Mouse (Mus musculus): ENCODE data around the gene Shroom3. TPM values are rescaled to one million over a fixed set of nuclear protein-coding genes. Genes with fewer than 3 reads are reported as not detected.

Gene Shroom3
- polyA plus RNA-seq, 1 experiment from 2014 or later, result 5.6 TPM

DNA sequence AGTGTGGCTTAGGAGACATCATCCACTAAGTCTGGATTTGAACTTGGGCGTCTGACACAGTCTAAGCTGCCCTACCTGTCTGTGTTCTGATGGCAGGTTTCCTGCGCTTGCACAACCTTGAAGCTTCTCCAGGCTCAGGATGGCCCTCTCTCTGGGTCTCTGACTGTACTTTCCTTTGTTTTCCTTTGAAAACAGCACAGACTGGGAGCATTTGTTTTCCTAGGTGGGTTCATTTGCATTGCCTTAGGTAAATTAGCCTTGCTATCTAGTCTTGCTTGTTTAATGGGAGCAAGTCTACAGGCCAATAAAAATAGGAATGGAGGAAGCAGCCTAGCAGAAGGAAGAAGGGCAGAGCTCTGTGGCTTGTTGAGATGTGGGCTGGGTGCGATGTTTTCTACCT, 114.7 kb downstream of the Shroom3 start:
- H3K36me3 ChIP-seq (ENCODE audit: insufficient read depth), result no peaks in the 10 kb centered on the region
- no peak for ATAC-seq (ENCODE audit: insufficient read depth)
- H3K9ac ChIP-seq, result no peak overlapping the region

DNA sequence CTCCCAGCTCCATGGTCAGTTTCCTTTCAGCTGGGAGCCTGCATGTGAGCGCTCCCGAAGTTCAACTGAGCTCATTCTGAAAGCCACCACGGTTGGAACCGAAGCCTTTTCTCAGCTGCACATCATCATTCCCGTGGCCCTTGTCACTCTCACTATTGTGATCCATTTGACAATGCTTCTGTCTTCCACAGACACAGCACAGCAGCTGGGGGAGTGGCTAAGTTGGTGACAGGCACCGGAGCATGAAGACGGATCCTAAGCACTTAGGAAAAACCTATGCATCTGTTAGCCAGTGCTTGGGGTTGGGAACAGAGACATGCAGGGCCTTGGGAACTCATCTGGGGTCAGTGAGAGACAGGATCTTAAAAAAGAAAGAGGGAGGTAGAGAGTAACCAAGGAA, 121.1 kb downstream of the Shroom3 start:
- no peak for TF ChIP-seq CTCF (IDR thresholded peaks at IDR 0.05; ENCODE audit: low read depth)
- H3K9ac ChIP-seq, result no peak overlapping the region
- H3K4me3 ChIP-seq (ENCODE audit: low read depth, low read length), result no peak overlapping the region
- H3K4me2 ChIP-seq, result no peak overlapping the region
- H3K36me3 ChIP-seq (ENCODE audit: insufficient read depth), result no peaks in the 10 kb centered on the region
- H3K27me3 ChIP-seq (ENCODE audit: insufficient read depth, low read length), result no peaks in the 10 kb centered on the region
- H3K4me1 ChIP-seq (ENCODE audit: insufficient read depth), result 0 out of 2 replicates have a peak, but pooled peaks cover 3% of the 10 kb centered on the region
- H3K9me3 ChIP-seq (ENCODE audit: low read depth, low read length), result no peaks in the 10 kb centered on the region
- 41% methylated on average over 7 of the region's 7 CpGs for WGBS
- no peak for ATAC-seq (ENCODE audit: insufficient read depth)
- DNase-seq, result no peak
- no peak overlapping the region for H3K27ac ChIP-seq (ENCODE audit: low read depth)

More for the DNA sequence above, 114.7 kb downstream of the Shroom3 start:
- Histone ChIP-seq H3K4me2 (no peak overlapping the region), H3K4me3 (ENCODE audit: low read depth, low read length) (no peak overlapping the region), H3K9me3 (ENCODE audit: low read depth, low read length) (no peaks in the 10 kb centered on the region), H3K27me3 (ENCODE audit: insufficient read depth, low read length) (no peaks in the 10 kb centered on the region), H3K4me1 (ENCODE audit: insufficient read depth) (no peaks in the 10 kb centered on the region), H3K27ac (ENCODE audit: low read depth) (no peak overlapping the region)
- no peak for TF ChIP-seq CTCF (IDR thresholded peaks at IDR 0.05; ENCODE audit: low read depth)
- DNase-seq, result no peak
- WGBS, result 79% methylated on average over 3 of the region's 3 CpGs

DNA sequence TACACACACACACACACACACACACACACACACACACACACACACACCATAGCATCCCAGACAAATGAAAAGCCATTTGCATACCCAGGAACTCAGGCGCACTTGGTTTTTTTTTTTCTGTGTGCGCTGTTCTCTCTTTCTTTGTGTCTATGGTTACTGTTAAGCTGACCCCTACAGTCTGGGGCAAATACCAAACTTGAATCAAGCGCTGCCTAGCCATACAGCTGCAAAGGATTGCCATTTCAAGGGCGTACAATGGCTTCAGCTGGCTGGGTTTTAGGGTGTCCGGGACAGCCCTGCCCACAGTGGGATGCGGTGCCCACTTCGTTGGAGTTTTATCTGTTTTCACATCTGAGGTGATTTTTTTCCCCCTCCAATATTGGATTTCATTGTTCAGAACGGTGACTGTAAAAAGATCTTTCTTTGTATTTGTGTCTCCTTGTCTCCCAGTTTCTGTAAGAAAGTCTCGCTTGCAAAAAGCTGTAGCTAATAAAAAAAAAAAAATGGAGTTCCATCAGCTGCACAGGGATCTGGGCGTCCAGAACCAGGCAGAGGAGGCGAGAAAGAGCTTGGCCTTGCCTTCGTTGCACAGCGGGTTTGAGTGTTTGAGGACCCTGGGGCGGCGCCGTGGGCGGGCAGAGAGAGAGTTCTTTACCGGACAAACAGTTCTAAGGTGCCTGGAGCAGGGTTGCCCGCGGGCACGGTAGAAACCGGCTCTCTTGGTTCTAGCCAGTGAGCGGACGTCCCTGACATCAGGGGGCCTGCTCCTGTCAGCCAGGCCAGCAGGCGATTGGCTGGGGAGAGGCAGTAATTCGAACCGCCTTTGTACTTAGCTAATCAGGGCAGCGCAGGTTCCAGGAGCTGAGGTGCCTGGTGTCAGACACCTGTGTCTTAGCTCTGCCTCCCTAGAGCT, 125.5 kb downstream of the Shroom3 start:
- ATAC-seq (ENCODE audit: insufficient read depth) (peak; percentile 91), DNase-seq (peak; percentile 78)
- H3K4me2 ChIP-seq, result peak overlapping the region; percentile 56
- peak overlapping the region; percentile 86 for H3K27ac ChIP-seq (ENCODE audit: low read depth)
- H3K4me3 ChIP-seq (ENCODE audit: low read depth, low read length), result peak overlapping the region; percentile 13
- H3K9ac ChIP-seq, result peak overlapping the region; percentile 11
- H3K36me3 ChIP-seq (ENCODE audit: insufficient read depth), result no peaks in the 10 kb centered on the region
- WGBS, result 7% methylated on average over 28 of the region's 28 CpGs
- peaks cover 21% of the 10 kb centered on the region for H3K4me1 ChIP-seq (ENCODE audit: insufficient read depth)
- no peaks in the 10 kb centered on the region for H3K27me3 ChIP-seq (ENCODE audit: insufficient read depth, low read length)
- 0 out of 2 replicates have a peak, but pooled peaks have one; percentile 9 for TF ChIP-seq CTCF (IDR thresholded peaks at IDR 0.05; ENCODE audit: low read depth)
- H3K9me3 ChIP-seq (ENCODE audit: low read depth, low read length), result no peaks in the 10 kb centered on the region

DNA sequence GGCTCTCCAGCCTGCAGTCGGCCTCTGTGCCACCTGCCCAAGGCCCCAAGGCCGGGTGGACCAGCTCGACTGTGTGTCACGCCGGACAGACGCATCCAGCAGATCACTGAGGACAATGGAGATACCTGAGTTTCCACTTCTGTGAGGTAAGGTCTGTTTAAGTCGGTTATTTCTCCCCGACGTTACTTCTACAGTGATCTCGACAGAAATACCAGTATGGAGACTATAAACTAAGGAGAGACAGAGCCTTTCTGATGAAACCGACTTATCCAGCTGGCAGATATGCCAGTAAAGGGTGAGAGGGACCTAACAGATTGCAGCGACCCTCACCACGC, 126.1 kb downstream of the Shroom3 start:
- no peak for DNase-seq
- H3K36me3 ChIP-seq (ENCODE audit: insufficient read depth), result no peaks in the 10 kb centered on the region
- H3K4me1 ChIP-seq (ENCODE audit: insufficient read depth), result peaks cover 21% of the 10 kb centered on the region
- no peaks in the 10 kb centered on the region for H3K9me3 ChIP-seq (ENCODE audit: low read depth, low read length)
- H3K27ac ChIP-seq (ENCODE audit: low read depth), result peak overlapping the region; percentile 86
- ATAC-seq (ENCODE audit: insufficient read depth), result no peak
- peak overlapping the region; percentile 10 for H3K9ac ChIP-seq
- peak overlapping the region; percentile 56 for H3K4me2 ChIP-seq
- no peak for TF ChIP-seq CTCF (IDR thresholded peaks at IDR 0.05; ENCODE audit: low read depth)
- 14% methylated on average over 13 of the region's 13 CpGs for WGBS
- no peaks in the 10 kb centered on the region for H3K27me3 ChIP-seq (ENCODE audit: insufficient read depth, low read length)
- H3K4me3 ChIP-seq (ENCODE audit: low read depth, low read length), result peak overlapping the region; percentile 13

DNA sequence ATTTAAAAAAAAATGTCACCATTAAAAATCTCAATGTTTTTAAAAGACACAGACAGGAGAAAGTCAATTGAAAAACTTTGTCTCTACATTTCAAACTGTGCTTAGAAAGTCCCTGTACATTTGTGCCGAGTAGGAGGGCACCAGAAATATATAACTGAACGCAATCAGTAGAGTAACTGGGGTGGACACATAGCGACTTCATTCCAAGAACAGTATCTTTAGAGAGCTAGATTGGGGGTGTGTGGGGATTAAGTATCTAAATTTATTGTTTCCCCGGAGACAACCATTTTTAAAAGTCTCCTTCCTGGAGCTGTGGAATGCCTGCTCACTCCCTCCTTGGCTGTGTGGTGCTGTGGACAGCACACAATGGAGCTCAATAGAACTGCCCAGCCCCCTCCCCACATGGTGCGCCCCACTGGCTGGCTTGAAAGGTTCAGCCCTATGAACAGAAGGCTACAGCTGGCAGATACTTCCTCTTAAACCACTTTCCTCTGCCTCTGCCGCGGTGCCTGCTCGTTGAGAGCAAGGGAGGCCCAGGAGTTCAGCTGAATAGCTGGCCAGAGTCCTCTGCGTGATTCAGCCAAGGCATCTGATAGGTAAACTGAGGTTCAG, 127.8 kb downstream of the Shroom3 start:
- ATAC-seq (ENCODE audit: insufficient read depth), result peak; percentile 55; the same call in 1 of the 2 replicates
- H3K9ac ChIP-seq, result no peak overlapping the region

DNA sequence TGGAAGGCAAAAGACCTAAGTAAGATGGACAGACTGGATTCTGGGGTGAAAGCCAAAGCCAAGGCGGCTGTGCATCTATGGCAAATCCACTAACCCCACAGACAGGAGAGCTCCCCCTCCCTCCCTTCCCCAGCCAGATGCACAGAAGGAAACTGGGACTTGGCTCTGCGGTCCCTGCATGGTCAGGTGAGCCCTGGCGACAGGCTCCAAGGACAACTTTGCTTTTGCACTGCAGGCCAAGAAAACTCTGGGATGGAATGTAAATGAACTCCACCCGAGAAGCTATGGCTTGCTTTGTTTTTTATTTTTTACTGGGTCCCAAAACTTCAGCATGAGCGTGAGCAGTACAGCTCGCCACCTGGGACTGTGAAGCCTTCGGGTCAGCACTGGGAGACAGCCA, 128.5 kb downstream of the Shroom3 start:
- ATAC-seq (ENCODE audit: insufficient read depth), result no peak
- no peak overlapping the region for H3K4me3 ChIP-seq (ENCODE audit: low read depth, low read length)
- no peaks in the 10 kb centered on the region for H3K9me3 ChIP-seq (ENCODE audit: low read depth, low read length)
- no peak overlapping the region for H3K9ac ChIP-seq
- no peaks in the 10 kb centered on the region for H3K27me3 ChIP-seq (ENCODE audit: insufficient read depth, low read length)
- H3K4me1 ChIP-seq (ENCODE audit: insufficient read depth), result peaks cover 21% of the 10 kb centered on the region
- DNase-seq, result no peak
- H3K27ac ChIP-seq (ENCODE audit: low read depth), result peak overlapping the region; percentile 70; the same call in 1 of the 2 replicates
- peak overlapping the region; percentile 14; the same call in 1 of the 2 replicates for H3K4me2 ChIP-seq
- TF ChIP-seq CTCF (IDR thresholded peaks at IDR 0.05; ENCODE audit: low read depth), result no peak
- no peaks in the 10 kb centered on the region for H3K36me3 ChIP-seq (ENCODE audit: insufficient read depth)
- 36% methylated on average over 7 of the region's 7 CpGs for WGBS

More for the DNA sequence above, 127.8 kb downstream of the Shroom3 start:
- peaks cover 21% of the 10 kb centered on the region for H3K4me1 ChIP-seq (ENCODE audit: insufficient read depth)
- DNase-seq, result peak; percentile 59
- WGBS, result 14% methylated on average over 9 of the region's 9 CpGs
- H3K4me3 ChIP-seq (ENCODE audit: low read depth, low read length), result no peak overlapping the region
- no peaks in the 10 kb centered on the region for H3K27me3 ChIP-seq (ENCODE audit: insufficient read depth, low read length)
- H3K4me2 ChIP-seq, result peak overlapping the region; percentile 36
- H3K27ac ChIP-seq (ENCODE audit: low read depth), result no peak overlapping the region
- no peaks in the 10 kb centered on the region for H3K9me3 ChIP-seq (ENCODE audit: low read depth, low read length)
- TF ChIP-seq CTCF (IDR thresholded peaks at IDR 0.05; ENCODE audit: low read depth), result no peak
- no peaks in the 10 kb centered on the region for H3K36me3 ChIP-seq (ENCODE audit: insufficient read depth)

DNA sequence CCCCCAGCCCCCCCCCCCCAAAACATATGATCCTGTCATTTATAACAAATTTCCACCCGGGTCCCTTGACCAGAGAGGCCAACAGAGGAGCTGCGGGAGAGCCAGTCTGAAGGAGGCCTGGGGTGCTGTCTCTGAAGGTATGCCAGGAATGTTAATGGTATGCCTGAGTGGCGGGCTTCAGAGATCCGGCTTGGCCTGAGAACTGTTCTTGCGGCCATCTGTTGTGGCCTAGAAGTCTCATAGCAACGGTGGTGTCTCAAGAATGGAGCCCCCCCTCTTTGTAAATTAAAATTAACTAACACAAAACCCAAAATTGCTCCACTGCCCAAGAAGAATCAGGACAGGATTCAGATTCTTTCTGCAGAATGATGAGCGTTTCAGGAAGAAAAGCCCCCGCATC, 129.7 kb downstream of the Shroom3 start:
- Histone ChIP-seq H3K4me2 (peak overlapping the region; percentile 36), H3K36me3 (ENCODE audit: insufficient read depth) (no peaks in the 10 kb centered on the region), H3K27me3 (ENCODE audit: insufficient read depth, low read length) (no peaks in the 10 kb centered on the region), H3K9ac (no peak overlapping the region), H3K9me3 (ENCODE audit: low read depth, low read length) (no peaks in the 10 kb centered on the region), H3K4me3 (ENCODE audit: low read depth, low read length) (no peak overlapping the region), H3K4me1 (ENCODE audit: insufficient read depth) (peaks cover 21% of the 10 kb centered on the region), H3K27ac (ENCODE audit: low read depth) (peak overlapping the region; percentile 70)
- ATAC-seq (ENCODE audit: insufficient read depth), result peak; percentile 81
- WGBS, result 12% methylated on average over 8 of the region's 8 CpGs
- no peak for TF ChIP-seq CTCF (IDR thresholded peaks at IDR 0.05; ENCODE audit: low read depth)
- peak; percentile 85 for DNase-seq
